Mouse (Mus musculus): ENCODE measurements around the gene H13.

H13 gene

GRCm38 (mm10) chr2:152669256-152669638, at the start of gene H13:
Gene H13 (plus strand): TSS chr2:152669461.
- DNase-seq (ENCODE audit: low spot score): peak; percentile 92

GRCm38 (mm10) chr2:152620367-152621134, 48.7 kb upstream of the H13 start:
- peak; percentile 28 for DNase-seq (ENCODE audit: low spot score)

- no peak for DNase-seq (ENCODE audit: low spot score)
Measured at GRCm38 (mm10) chr2:152622151-152622550, 47.1 kb upstream of the H13 start.

- DNase-seq (ENCODE audit: low spot score): no peak
Measured at GRCm38 (mm10) chr2:152622953-152623352, 46.3 kb upstream of the H13 start, which contains the start of gene Defb25. Gene Defb25 (minus strand): TSS chr2:152623053.

GRCm38 (mm10) chr2:152624566-152624965, 44.7 kb upstream of the H13 start:
- no peak for DNase-seq (ENCODE audit: low spot score)

- DNase-seq (ENCODE audit: low spot score): no peak
Measured at GRCm38 (mm10) chr2:152625256-152625655, 44.0 kb upstream of the H13 start.

GRCm38 (mm10) chr2:152626774-152627591, 42.3 kb upstream of the H13 start, which contains the start of gene Rem1:
Gene Rem1 (plus strand): TSS chr2:152626951.
- peak; percentile 15 for DNase-seq (ENCODE audit: low spot score)

GRCm38 (mm10) chr2:152628066-152628465, 41.2 kb upstream of the H13 start:
- DNase-seq (ENCODE audit: low spot score): no peak

- DNase-seq (ENCODE audit: low spot score): no peak
Measured at GRCm38 (mm10) chr2:152629239-152629638, 40.0 kb upstream of the H13 start.

- no peak for DNase-seq (ENCODE audit: low spot score)
Measured at GRCm38 (mm10) chr2:152629904-152630303, 39.4 kb upstream of the H13 start.

- no peak for DNase-seq (ENCODE audit: low spot score)
Measured at GRCm38 (mm10) chr2:152633334-152633733, 35.9 kb upstream of the H13 start.

GRCm38 (mm10) chr2:152634311-152634710, 35.0 kb upstream of the H13 start:
- DNase-seq (ENCODE audit: low spot score): no peak

GRCm38 (mm10) chr2:152636246-152637005, 32.8 kb upstream of the H13 start:
- peak; percentile 81 for DNase-seq (ENCODE audit: low spot score)

- no peak for DNase-seq (ENCODE audit: low spot score)
Measured at GRCm38 (mm10) chr2:152637006-152637322, 32.3 kb upstream of the H13 start.

GRCm38 (mm10) chr2:152637381-152637780, 31.9 kb upstream of the H13 start:
- DNase-seq (ENCODE audit: low spot score): no peak

- DNase-seq (ENCODE audit: low spot score): no peak
Measured at GRCm38 (mm10) chr2:152638865-152639264, 30.4 kb upstream of the H13 start.

GRCm38 (mm10) chr2:152639406-152640113, 29.7 kb upstream of the H13 start:
- DNase-seq (ENCODE audit: low spot score): peak; percentile 21

- DNase-seq (ENCODE audit: low spot score): peak; percentile 80
Measured at GRCm38 (mm10) chr2:152652901-152653620, 16.2 kb upstream of the H13 start.

GRCm38 (mm10) chr2:152653874-152654715, 15.2 kb upstream of the H13 start:
- DNase-seq (ENCODE audit: low spot score): no peak

- peak; percentile 24 for DNase-seq (ENCODE audit: low spot score)
Measured at GRCm38 (mm10) chr2:152657398-152657797, 11.9 kb upstream of the H13 start.

Measured in lung, postnatal 25 days (tissue).